Mouse (Mus musculus) G1E (cell line): ENCODE measurements at regions not wholly inside any gene's neighbourhood (a gene's known extent, or its start where the extent isn't known, plus 50 kb on each side); places are given as distances from the start of the nearest gene placed in this dataset.

Experiments
- CTCF ChIP-seq: IDR thresholded peaks from 2 replicates; pipeline ENCODE4 v1.5.1; 2012; ENCODE audit warnings: low read depth, low read length, inconsistent platforms, mixed read lengths
- GATA1 ChIP-seq: IDR thresholded peaks from 2 replicates; pipeline ENCODE4 v1.6.1; 2012; ENCODE audit warnings: borderline replicate concordance, low read length, inconsistent platforms, mixed read lengths

GRCm38 (mm10) chr12:12529541-12529940 lies 267.6 kb downstream of the Fam49a start:
- no peak for TF ChIP-seq CTCF
- TF ChIP-seq GATA1 = no peak
